Mouse (Mus musculus): ENCODE results near the gene Ccdc91. TPM values are rescaled to one million over a fixed set of nuclear protein-coding genes. Genes with fewer than 3 reads are reported as not detected.

The Ccdc91 gene
- total RNA-seq, 1 experiment from 2014 or later, result 11.2 TPM

GRCm38 (mm10) chr6:147671366-147671765 lies 195.7 kb downstream of the Ccdc91 start:
- no peak for ATAC-seq (ENCODE audit: extremely low read depth, insufficient number of reproducible peaks, low FRiP score, poor library complexity, severe bottlenecking)

GRCm38 (mm10) chr6:147672481-147672880 lies 196.9 kb downstream of the Ccdc91 start:
- no peak for ATAC-seq (ENCODE audit: extremely low read depth, insufficient number of reproducible peaks, low FRiP score, poor library complexity, severe bottlenecking)

GRCm38 (mm10) chr6:147675022-147675733 lies 199.6 kb downstream of the Ccdc91 start:
- no peak for ATAC-seq (ENCODE audit: extremely low read depth, insufficient number of reproducible peaks, low FRiP score, poor library complexity, severe bottlenecking)

- ATAC-seq (ENCODE audit: extremely low read depth, insufficient number of reproducible peaks, low FRiP score, poor library complexity, severe bottlenecking), result no peak
Measured at GRCm38 (mm10) chr6:147676214-147676613, 200.6 kb downstream of the Ccdc91 start.

Other genes with a start within 250 kb of the Ccdc91 start
- not detected in 2 replicates for gene Pthlh, start 211.6 kb upstream of the Ccdc91 start, total RNA-seq (2017)